Mouse (Mus musculus) CH12.LX (cell line): ENCODE results near the gene Ankra2.

Experiments used
- CTCF ChIP-seq, 2 experiments: IDR thresholded peaks in 1 of 2; conservative IDR thresholded peaks in 1 of 2; 2 replicates each; pipeline ENCODE4 v1.5.1; 2011 to 2012; ENCODE audit warnings: low read depth in 2 of 2, low read length in 2 of 2, improper control_type of control experiment in 1 of 2, inconsistent platforms in 1 of 2, mild to moderate bottlenecking in 1 of 2, moderate library complexity in 1 of 2
- E2F4 ChIP-seq: IDR thresholded peaks from 2 replicates; pipeline ENCODE4 v1.6.1; 2011; ENCODE audit warnings: low read depth, low read length, improper control_type of control experiment; ENCODE audit not compliant: insufficient replicate concordance
- EP300 ChIP-seq: IDR thresholded peaks from 2 replicates; pipeline ENCODE4 v1.6.1; 2011; ENCODE audit warnings: low read length, improper control_type of control experiment
- ETS1 ChIP-seq: conservative IDR thresholded peaks from 2 replicates; pipeline ENCODE4 v1.6.1; 2012; ENCODE audit warnings: low read depth, mild to moderate bottlenecking, inconsistent platforms, low read length, improper control_type of control experiment, moderate library complexity
- MAX ChIP-seq: IDR thresholded peaks from 2 replicates; pipeline ENCODE4 v1.6.1; 2011; ENCODE audit warnings: low read length, improper control_type of control experiment
- MAZ ChIP-seq: IDR thresholded peaks from 2 replicates; pipeline ENCODE4 v1.6.1; 2012; ENCODE audit warnings: low read depth, mild to moderate bottlenecking, inconsistent platforms, low read length, improper control_type of control experiment, moderate library complexity
- POLR2A ChIP-seq: IDR thresholded peaks from 2 replicates; pipeline ENCODE4 v1.6.1; 2011; ENCODE audit warnings: low read depth, mild to moderate bottlenecking, improper control_type of control experiment, low read length
- RAD21 ChIP-seq: IDR thresholded peaks from 2 replicates; pipeline ENCODE4 v1.6.1; 2011; ENCODE audit warnings: low read depth, mild to moderate bottlenecking, low read length, improper control_type of control experiment, moderate library complexity
- SMC3 ChIP-seq: IDR thresholded peaks from 2 replicates; pipeline ENCODE4 v1.6.1; 2011; ENCODE audit warnings: low read depth, low read length, improper control_type of control experiment
- USF2 ChIP-seq: conservative IDR thresholded peaks from 2 replicates; pipeline ENCODE4 v1.6.1; 2011; ENCODE audit warnings: low read depth, low read length, improper control_type of control experiment

GRCm38 (mm10) chr13:98244571-98245350 lies 18.1 kb upstream of the Ankra2 start:
- TF ChIP-seq CTCF (conservative IDR thresholded peaks at IDR 0.05 in 1 of 2, IDR thresholded peaks at IDR 0.05 in 1 of 2; ENCODE audit: low read depth in 2 of 2, low read length in 2 of 2) (no peak), E2F4 (no peak), ETS1 (no peak), MAX (no peak), EP300 (no peak), POLR2A (no peak), RAD21 (no peak), MAZ (no peak), SMC3 (no peak), USF2 (no peak)
